Mouse (Mus musculus) liver, embryonic 14.5 days (tissue): ENCODE results near the gene Arl4d. TPM values are rescaled to one million over a fixed set of nuclear protein-coding genes. Genes with fewer than 3 reads are reported as not detected.
A peak's percentile ranks its signal among the peaks of the same experiment; 100 is the strongest.

ENCODE experiments used
- ATAC-seq: fragments of 200-750 bp; cut with Nextera tagmentation; 2 replicates; pipeline ENCODE4 v1.8.0; 2017; ENCODE audit warnings: moderate number of reproducible peaks, mild to moderate bottlenecking, moderate library complexity; ENCODE audit not compliant: insufficient read depth
- DNase-seq, 3 experiments: peaks; one replicate each; pipeline ENCODE4 v3.0.0-alpha.2; 2012 to 2013; ENCODE audit warnings: low read depth in 3 of 3, low spot score in 3 of 3
- H3K27ac ChIP-seq: fragments of 300-500 bp; sonication (generic); 2 replicates; pipeline ENCODE4 v1.5.1; 2014; ENCODE audit warnings: moderate library complexity, mild to moderate bottlenecking, control low read depth, inconsistent platforms
- H3K27me3 ChIP-seq: fragments of 300-500 bp; sonication (generic); 2 replicates; pipeline ENCODE4 v1.6.1; 2014; ENCODE audit warnings: mild to moderate bottlenecking, low read length, moderate library complexity; ENCODE audit not compliant: control insufficient read depth, insufficient read depth
- H3K36me3 ChIP-seq: fragments of 300-500 bp; sonication (generic); replicated peaks from 2 replicates; pipeline ENCODE4 v1.6.1; 2014; ENCODE audit warnings: low read depth; ENCODE audit not compliant: control insufficient read depth, insufficient read depth
- H3K4me1 ChIP-seq, 2 experiments: fragments of 200-500 bp in 1 of 2; fragments of 300-500 bp in 1 of 2; sonication (generic) in 1 of 2; replicated peaks; 2 replicates each; pipeline ENCODE4 v1.6.1; 2012 to 2014; ENCODE audit warnings: antibody characterized with exemption in 1 of 2, inconsistent platforms in 1 of 2, low read length in 1 of 2; ENCODE audit not compliant: control insufficient read depth in 2 of 2, insufficient read depth in 2 of 2
- H3K4me2 ChIP-seq: fragments of 300-500 bp; sonication (generic); 2 replicates; pipeline ENCODE4 v1.6.1; 2014; ENCODE audit warnings: low read depth, mild to moderate bottlenecking, control low read depth, moderate library complexity
- H3K4me3 ChIP-seq, 2 experiments: fragments of 200-500 bp in 1 of 2; fragments of 300-500 bp in 1 of 2; sonication (generic) in 1 of 2; 2 replicates each; pipeline ENCODE4 v1.5.1; 2012 to 2014; ENCODE audit warnings: low read depth in 2 of 2, low read length in 2 of 2, mild to moderate bottlenecking in 2 of 2, control low read depth in 1 of 2, inconsistent platforms in 1 of 2, moderate library complexity in 1 of 2; ENCODE audit not compliant: insufficient read depth in 1 of 2
- H3K9ac ChIP-seq: fragments of 300-500 bp; sonication (generic); replicated peaks from 2 replicates; pipeline ENCODE4 v1.6.1; 2014; ENCODE audit warnings: mild to moderate bottlenecking, control low read depth, moderate library complexity
- H3K9me3 ChIP-seq: fragments of 300-500 bp; sonication (generic); 2 replicates; pipeline ENCODE4 v1.6.1; 2016; ENCODE audit warnings: low read length, mixed read lengths; ENCODE audit not compliant: control insufficient read depth
- CTCF ChIP-seq: IDR thresholded peaks from 2 replicates; pipeline ENCODE4 v1.5.1; 2016; ENCODE audit warnings: antibody characterized with exemption, low read depth, control low read depth
- EP300 ChIP-seq: IDR thresholded peaks from 2 replicates; pipeline ENCODE4 v1.6.1; 2016; ENCODE audit warnings: antibody characterized with exemption, low read depth
- WGBS: fragments of 180-500 bp; shearing (Covaris S2); extraction: QIAGEN DNeasy Blood & Tissue Kit; methylation state at CpG from one replicate; pipeline ENCODE4 v1.1.7; 2014; ENCODE audit not compliant: insufficient replicate concordance; 5-methylcytosine and 5-hydroxymethylcytosine counted together
- polyA plus RNA-seq, 2 experiments: library from polyadenylated mRNA; depleted of rRNA in 1 of 2; stranded (reverse) in 1 of 2; unstranded in 1 of 2; fragments of >200 nt; fragmentation: Nextera tagmentation in 1 of 2; extraction: Ambion mirVana in 1 of 2; gene quantifications; 2 replicates each; pipeline versions ENCODE4 v1.2.1 to v1.2.3; 2012 to 2014

Arl4d gene
- polyA plus RNA-seq, 2 experiments = 0.46 to 0.84 TPM

- H3K27me3 ChIP-seq = no peaks in the 10 kb centered on the region
- H3K36me3 ChIP-seq = no peaks in the 10 kb centered on the region
- no peak for ATAC-seq
- peaks cover 4 to 13% of the 10 kb centered on the region in 2 experiments for H3K4me1 ChIP-seq
- no peak overlapping the region for H3K4me2 ChIP-seq
- no peak overlapping the region for H3K9ac ChIP-seq
- H3K27ac ChIP-seq = no peak overlapping the region
- no peaks in the 10 kb centered on the region for H3K9me3 ChIP-seq
- no peak overlapping the region for H3K4me3 ChIP-seq
- no peak for DNase-seq
- 26% methylated on average over 5 of the region's 5 CpGs for WGBS
- TF ChIP-seq EP300 (no peak), CTCF (no peak)
These were observed 3.6 kb upstream of the Arl4d start for GRCm38 (mm10) chr11:101661786-101662185.

GRCm38 (mm10) chr11:101663229-101664027, 1.9 kb upstream of the Arl4d start:
- H3K9ac ChIP-seq = no peak overlapping the region
- 54% methylated on average over 11 of the region's 11 CpGs for WGBS
- H3K27me3 ChIP-seq = no peaks in the 10 kb centered on the region
- no peak overlapping the region for H3K4me3 ChIP-seq
- H3K4me1 ChIP-seq = peaks cover 6 to 17% of the 10 kb centered on the region in 2 experiments
- H3K27ac ChIP-seq = no peak overlapping the region
- no peak overlapping the region for H3K4me2 ChIP-seq
- no peaks in the 10 kb centered on the region for H3K9me3 ChIP-seq
- ATAC-seq = no peak
- H3K36me3 ChIP-seq = no peaks in the 10 kb centered on the region
- no peak for DNase-seq
- no peak for TF ChIP-seq EP300
- TF ChIP-seq CTCF = no peak

- no peak overlapping the region for H3K27ac ChIP-seq
- DNase-seq (no peak), ATAC-seq (no peak)
- WGBS = 1% methylated on average over 24 of the region's 24 CpGs
- H3K4me1 ChIP-seq = peaks cover 10 to 32% of the 10 kb centered on the region in 2 experiments
- H3K4me2 ChIP-seq = peak overlapping the region; percentile 87
- no peaks in the 10 kb centered on the region for H3K9me3 ChIP-seq
- H3K36me3 ChIP-seq = no peaks in the 10 kb centered on the region
- no peak for TF ChIP-seq CTCF
- TF ChIP-seq EP300 = no peak
- H3K9ac ChIP-seq = peak overlapping the region; percentile 53
- H3K4me3 ChIP-seq = peak overlapping the region; percentile 51 to 57
- no peaks in the 10 kb centered on the region for H3K27me3 ChIP-seq
These were observed 273 bp downstream of the Arl4d start for GRCm38 (mm10) chr11:101665636-101665992.

- ATAC-seq (no peak), DNase-seq (no peak)
- Histone ChIP-seq H3K36me3 (no peaks in the 10 kb centered on the region), H3K4me3 (no peak overlapping the region), H3K27ac (no peak overlapping the region), H3K27me3 (no peaks in the 10 kb centered on the region), H3K4me1 (peaks cover 10 to 35% of the 10 kb centered on the region in 2 experiments), H3K9ac (no peak overlapping the region), H3K9me3 (no peaks in the 10 kb centered on the region), H3K4me2 (no peak overlapping the region)
- WGBS = 76% methylated on average over 28 of the region's 28 CpGs
- TF ChIP-seq EP300 = no peak
- no peak for TF ChIP-seq CTCF
These were observed 1.4 kb downstream of the Arl4d start for GRCm38 (mm10) chr11:101666626-101667345.

GRCm38 (mm10) chr11:101667871-101668532, 2.7 kb downstream of the Arl4d start:
- Histone ChIP-seq H3K9ac (no peak overlapping the region), H3K36me3 (no peaks in the 10 kb centered on the region), H3K4me1 (peaks cover 10 to 31% of the 10 kb centered on the region in 2 experiments), H3K27ac (no peak overlapping the region; the same call in 1 of the 2 replicates), H3K9me3 (no peaks in the 10 kb centered on the region), H3K4me2 (no peak overlapping the region; the same call in 1 of the 2 replicates), H3K4me3 (no peak overlapping the region), H3K27me3 (no peaks in the 10 kb centered on the region)
- ATAC-seq (no peak), DNase-seq (no peak)
- WGBS = 73% methylated on average over 14 of the region's 14 CpGs
- TF ChIP-seq EP300 = no peak
- no peak for TF ChIP-seq CTCF
